Mouse (Mus musculus) hematopoietic stem cell, adult 5-6 weeks (primary cell): ENCODE measurements around the gene Mrps21. TPM values are rescaled to one million over a fixed set of nuclear protein-coding genes. Genes with fewer than 3 reads are reported as not detected.
"Not testable (repeated sequence)": the region's sequence is repeated elsewhere in the genome, so short reads cannot be mapped to it uniquely, and the experiment has no call there.

Source experiments
- ATAC-seq, 2 experiments: fragments of 125-278 bp in 1 of 2; replicated peaks in 1 of 2; 2 replicates each; pipeline ENCODE4 v1.8.0; 2016 to 2017; ENCODE audit warnings: inconsistent platforms in 2 of 2, mild to moderate bottlenecking in 2 of 2, moderate number of reproducible peaks in 2 of 2, low read depth in 1 of 2, moderate TSS enrichment in 1 of 2; ENCODE audit not compliant: low FRiP score in 2 of 2, poor library complexity in 2 of 2, severe bottlenecking in 2 of 2, insufficient read depth in 1 of 2, low TSS enrichment in 1 of 2
- total RNA-seq: library from RNA; stranded (forward); fragments of 172-1452, 232-1000 nt; gene quantifications from 2 replicates; pipeline ENCODE4 v1.2.3, GENCODE M21; 2017

Mrps21 gene
- total RNA-seq, result 215 and 264 TPM in 2 replicates

DNA sequence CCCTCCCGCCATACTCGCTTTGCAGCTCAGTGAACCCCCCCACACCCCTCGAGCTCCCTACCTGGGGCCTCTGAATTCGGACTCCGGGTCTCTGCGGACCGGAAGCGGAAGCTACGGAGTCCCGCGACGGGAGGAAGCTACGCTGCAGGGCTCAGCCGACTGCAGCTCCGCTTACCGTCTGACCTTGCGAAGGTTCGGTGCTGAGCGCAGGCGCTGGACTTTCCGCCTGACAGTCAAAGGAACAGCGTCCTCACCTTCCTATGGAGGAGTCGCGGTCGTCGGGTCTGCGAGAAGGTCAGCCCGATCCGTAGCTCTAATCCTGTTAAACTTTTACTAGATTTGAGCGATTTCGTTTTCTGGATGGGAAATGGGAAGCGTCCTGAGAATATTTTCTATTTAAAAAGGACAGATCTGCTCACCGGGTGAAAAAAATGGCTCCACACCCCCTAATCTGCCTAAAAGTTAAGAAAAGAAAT, at the start of gene Mrps21:
TSS of gene Mrps21 (minus strand) at position 128 of the 476 bp plus-strand sequence.
- peak; percentile 90 to 97 for ATAC-seq

DNA sequence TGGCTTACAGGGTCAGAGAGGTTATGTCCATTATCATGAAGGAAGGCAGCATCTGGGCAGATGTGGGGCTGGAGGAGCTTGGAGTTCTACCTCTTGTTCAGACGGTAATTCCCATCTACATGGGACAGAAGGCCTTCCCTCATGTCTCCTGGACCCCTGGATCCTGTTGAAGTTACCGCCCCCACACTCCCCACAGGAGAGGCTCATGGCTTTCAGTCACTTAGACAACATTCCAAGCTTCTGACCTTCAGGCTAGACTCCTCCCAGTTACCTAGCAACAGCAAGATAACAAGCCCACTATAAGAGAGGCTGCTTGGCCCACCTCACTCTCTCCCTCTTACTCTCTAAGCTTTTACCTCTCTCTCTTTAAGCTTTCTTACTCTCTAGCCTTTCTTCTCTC, 49.2 kb upstream of the Mrps21 start:
- ATAC-seq, result not testable (repeated sequence)

DNA sequence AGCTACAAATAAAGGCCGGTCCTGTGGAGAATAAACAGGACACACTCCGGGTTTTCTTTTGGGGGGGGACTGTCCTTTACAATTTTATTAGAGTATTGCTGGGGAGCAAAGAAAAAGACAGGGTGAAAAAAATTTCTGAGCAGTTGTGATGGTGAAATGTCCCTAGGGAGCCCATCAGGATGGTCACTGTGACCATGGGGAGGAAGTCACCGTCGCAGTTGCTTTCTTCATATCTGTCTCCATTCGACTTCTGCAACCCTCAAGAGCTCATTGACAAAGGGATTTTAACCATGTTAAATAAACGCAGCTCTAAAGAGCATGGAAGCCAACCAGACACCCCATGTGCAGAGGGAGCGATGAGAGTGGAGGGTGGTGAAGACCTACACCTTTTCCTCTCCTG, 45.4 kb upstream of the Mrps21 start:
- peak in 1 of 2 experiments; percentile 51; a peak in 1 of 4 replicates for ATAC-seq

DNA sequence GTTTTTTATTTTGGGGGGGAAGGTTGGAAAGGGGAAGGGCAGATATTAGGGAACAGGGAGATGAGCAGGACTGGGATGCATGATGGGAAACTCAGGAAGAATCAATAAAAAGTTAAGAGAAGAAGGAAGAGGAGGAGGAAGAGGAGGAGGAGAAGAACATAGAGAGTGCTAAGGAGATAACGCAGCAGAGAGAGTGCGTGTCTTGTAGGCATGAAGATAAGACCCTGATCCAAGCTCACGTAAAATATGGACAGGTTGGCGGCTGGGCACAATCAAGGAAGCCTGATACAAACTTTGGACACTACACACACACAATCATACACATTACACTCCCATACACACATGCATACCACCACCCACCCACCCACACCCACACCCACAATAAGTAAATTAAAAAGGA, 43.4 kb upstream of the Mrps21 start:
- no peak for ATAC-seq

DNA sequence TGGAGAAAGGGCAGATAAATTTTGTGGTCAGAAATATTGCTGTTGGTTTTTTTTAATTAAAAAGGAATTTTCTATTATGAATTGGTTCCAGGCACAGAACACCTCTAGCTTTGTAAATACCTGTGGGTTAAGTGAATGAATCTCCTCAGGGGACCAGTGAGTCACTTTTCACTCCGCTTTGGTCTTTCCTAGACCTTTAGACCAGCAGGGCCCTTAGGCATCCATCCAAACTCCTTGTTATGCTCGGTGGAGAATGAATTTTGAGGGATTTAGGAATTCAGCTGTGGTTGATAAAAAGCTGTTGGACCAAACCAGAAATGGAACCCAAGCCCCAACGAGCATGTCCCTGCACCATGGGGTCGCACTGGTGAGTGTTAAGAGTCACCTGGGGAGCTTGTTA, 36.3 kb upstream of the Mrps21 start:
- ATAC-seq, result no peak

DNA sequence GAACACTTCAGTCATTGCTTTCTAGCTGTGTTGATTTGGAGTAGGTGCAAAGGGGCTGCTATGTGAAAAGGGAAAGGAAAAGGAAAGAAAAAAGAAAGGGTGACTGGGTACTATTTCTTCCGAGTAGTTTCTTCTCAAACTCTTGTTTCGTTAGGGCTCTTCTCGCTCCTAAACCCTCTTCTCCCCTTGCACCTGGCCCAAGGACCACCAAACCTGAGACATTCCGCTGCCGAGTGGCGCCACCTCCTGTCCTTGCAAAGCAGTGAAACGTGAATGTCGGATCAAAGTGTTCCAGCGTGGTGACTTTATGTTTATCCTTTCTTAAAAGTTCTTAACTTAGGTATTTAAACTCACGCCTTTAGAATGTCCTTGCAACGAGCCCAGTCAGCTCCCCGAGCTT, 35.5 kb upstream of the Mrps21 start:
- peak; percentile 58 to 61; a peak in 2 of 4 replicates for ATAC-seq

DNA sequence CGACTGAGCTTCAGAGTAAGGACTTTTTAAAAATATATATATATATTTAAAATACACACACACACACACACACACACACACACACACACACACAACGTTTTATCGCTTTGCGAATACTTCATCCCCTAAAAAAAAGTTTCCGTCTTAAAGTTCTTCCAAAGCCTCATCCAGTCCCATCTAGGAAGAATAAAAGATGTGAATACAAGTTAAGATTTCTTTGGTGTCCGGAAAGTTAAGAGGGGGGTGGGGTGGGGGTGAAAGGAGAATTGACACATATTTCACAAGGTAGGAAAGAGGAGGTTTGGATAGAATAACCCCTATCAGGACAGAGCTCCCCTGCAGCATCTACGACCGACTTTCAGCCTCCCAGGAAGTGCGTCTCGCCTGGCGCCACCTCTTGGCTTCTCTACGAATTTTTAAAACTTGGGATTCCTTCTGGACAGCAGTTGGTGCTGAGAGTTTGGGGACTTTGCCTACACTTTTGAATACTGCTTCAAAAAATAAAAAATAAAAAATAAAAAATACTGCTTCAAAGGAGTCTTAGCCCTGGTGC, 34.7 kb upstream of the Mrps21 start:
- ATAC-seq, result no peak

DNA sequence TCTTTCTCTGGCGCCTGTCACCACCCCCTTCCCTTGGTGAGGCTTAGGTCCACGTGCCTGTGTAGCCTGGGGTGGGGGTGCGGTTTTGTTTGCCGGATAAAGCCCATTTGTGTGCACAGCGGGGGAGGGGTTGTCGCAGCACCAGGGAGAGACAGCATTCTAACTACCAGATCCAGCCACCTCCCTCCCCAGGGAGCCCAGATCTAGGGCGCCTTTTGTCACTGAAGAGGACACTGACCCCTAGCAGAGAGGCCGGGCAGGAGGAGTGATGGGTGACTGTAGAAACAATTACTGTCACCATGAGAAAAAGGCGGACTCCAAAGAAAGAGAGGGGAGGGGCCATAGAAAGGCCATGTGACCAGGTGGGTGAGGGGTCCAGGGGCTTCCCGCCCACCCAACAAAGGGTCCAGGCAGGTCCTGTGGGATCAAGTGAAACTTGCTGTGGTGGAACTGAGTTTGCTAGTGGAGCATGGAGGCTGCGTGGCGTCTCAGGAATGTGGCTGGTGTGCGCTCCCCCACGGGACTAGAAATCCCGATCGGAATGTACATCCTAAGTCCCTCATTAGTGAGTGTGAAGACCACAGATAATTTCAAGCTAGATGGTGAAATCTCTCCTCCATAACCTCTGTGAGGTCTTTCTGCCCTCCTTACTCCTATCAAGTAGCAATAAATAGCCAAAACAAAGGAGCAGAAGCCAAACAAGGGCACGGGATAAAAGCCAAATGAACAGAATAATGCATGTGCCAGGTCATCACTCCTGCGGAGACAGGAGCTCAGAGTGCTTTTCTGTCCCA, 34.0 kb upstream of the Mrps21 start:
- peak; percentile 9 to 18; a peak in 2 of 4 replicates for ATAC-seq

DNA sequence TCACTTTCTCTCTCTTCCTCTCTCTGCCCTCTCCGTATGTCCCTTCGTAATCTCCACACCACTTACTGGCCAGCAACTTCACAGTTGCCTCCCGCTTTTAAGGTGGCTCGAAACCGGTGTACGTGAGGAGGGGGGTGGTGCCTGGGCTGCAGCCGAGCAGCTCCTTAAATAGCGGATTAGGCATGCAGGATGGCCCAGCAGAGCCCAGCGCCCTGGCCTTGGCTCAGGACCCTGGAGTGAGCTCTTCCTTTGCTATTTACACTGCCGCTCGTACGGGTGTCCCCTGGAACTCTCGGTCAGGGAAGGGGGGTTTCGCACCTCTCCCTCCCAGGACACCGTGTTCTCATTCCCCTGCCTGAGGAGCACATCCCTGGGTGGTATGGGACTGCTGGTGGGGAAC, 33.2 kb upstream of the Mrps21 start, which contains the start of gene Car14:
TSS of gene Car14 (minus strand) at position 124 of the 400 bp plus-strand sequence.
- ATAC-seq, result 0 out of 4 replicates have a peak, but pooled peaks of 1 of the 2 experiments have one; percentile 8

DNA sequence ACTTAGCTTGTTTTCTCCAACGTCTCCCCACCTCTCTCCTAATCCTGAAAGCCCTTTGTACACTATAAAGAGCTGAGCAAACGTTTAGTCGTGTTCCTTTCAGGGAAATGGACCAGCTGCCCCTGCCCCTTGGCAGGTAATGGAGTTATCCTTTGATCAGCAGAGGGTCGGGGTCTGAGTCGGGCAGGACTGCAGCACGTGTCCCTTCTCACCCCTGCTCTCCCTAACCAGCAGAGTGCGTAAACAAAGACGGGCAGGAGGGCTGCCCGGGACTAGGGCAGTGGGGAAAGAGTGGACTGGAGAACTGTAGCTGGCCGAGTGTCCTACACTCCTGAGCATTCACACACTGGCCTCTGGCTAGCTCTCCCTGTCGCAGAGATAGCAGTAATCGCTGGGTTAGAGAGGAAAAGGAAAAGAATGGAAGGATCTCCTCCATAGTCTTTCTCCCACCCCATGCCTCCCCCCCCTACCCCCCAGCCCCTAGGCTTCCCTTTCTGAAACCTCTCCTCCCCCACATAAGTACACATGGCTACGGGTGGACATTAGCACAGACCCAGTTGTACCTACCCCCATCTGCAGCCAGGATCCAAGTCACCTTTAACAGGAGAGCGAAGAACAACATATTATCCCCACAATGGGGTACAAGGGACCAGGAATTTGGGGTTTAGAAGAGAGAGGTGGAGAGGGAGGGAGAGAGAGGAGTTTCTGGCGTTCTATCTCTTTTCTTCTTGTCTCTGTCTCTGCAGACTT, 32.6 kb upstream of the Mrps21 start:
- no peak for ATAC-seq

DNA sequence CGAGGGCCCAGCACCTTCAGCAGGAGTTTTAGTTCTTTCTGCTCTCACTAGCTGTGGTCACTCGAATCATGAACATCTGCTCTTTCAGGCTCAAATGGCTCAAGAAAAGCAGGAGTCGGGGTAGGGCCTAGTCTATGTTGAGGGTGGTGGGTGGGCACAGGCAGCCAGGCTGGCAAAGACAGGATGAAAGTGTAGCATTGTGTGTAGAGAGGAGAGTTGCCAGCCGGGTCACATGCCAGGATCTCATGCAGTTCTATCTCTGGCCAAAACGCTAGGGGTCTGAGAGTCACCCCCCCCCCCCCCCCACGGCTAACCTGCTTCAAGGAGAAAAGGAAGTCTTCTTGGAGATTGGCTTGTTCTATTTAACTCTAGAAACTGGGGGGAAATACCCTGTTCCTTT, 31.3 kb upstream of the Mrps21 start:
- ATAC-seq, result no peak

DNA sequence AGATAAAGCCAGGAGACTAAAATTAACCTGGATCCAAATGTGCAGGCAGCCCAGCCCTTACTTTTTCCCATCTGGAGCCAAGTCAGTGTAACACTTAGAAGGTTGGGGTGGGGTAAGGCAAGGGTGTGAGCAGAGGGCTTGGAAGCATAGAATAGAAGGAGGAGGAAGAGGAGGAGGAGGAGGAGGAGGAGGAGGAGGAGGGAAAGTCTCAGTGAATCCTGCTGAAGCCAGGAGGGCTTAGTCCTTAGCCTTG, 31.0 kb upstream of the Mrps21 start:
- ATAC-seq, result no peak

DNA sequence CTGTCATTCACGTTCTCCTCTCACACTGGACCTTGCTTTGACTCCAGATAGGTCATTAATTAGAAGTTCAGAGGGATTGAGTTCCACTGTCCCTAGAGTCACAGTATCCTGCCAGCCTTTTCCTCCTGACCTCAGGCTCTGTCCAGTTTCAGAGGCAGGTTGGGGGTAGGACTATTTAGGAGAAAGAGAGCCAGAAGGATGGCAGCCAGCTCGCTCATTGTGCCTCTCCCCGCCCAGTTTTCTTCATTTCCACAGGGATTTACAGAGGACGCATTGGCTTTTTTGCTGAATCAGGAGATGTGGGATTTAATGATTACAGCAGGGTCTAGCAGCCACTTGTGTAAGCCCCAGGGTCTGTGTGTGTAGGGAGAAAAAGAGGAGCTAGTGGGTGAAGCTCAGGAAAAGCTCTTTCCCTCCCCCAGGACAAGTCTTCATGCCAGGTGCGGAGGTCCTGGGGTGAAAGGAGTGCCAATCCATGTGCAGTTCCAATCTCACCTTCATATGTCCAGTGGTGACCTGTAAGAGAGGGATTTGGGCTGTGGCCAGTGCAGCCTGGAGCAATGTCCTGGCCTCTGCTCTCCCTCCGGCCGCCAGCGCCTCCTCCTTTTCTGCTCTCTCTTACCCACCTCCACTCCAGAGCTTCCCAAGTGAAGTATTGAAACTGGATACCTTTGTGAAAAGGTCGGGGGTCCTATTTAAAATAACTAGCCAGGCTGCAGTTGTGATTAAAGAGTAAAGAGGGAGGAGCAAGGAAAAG, 30.5 kb upstream of the Mrps21 start:
- no peak for ATAC-seq

DNA sequence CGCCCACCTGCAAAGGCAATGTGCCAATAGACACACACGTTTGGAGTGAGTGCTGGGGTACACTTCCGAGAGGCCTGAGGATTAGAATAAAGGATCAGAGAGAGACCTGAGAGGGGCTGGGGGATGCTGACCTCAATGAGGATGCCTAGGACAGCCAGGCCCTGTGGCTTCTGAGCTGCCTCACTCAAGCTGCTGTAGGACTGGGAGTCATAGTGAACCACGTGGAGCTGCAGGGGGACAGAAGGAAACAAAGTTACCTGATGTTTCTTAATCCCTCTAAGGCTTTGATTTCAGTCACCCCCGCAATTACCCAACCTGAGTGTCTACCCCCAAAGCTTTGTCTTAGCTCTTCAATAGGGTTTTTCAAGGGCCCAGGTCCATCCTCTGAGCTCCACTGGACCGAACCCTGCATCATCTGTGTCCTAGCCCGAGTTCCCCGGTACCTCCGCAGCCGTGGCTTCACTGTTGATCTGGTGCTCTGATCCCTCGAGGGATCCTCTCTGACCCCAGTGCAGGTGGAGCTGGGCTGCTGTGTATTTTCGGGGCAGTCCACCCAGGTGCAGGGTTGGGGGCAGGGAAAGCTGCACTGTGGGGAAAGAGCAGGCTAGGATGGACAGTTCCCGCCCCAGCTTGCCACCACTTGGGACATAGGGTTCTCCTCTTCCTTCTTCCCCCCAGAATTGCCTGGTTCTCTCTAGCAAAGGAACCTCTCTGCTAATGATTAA, 28.6 kb upstream of the Mrps21 start:
- no peak for ATAC-seq

DNA sequence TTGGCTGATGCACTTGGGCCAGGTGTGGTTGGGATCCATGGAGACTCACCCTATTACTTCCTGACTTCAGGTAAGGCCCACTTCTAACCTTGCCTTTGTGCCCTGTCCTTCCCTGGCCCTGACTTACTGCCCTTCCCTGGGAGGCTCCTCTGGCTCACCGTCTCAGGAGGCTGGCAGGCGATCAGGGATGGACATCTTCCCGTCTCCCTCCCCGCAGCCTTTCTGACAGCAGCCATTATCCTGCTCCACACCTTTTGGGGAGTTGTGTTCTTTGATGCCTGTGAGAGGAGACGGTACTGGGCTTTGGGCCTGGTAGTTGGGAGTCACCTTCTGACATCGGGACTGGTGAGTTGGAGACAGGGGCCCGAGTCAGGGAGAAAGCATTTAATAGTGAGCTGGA, 24.2 kb upstream of the Mrps21 start:
- not testable (repeated sequence) for ATAC-seq

DNA sequence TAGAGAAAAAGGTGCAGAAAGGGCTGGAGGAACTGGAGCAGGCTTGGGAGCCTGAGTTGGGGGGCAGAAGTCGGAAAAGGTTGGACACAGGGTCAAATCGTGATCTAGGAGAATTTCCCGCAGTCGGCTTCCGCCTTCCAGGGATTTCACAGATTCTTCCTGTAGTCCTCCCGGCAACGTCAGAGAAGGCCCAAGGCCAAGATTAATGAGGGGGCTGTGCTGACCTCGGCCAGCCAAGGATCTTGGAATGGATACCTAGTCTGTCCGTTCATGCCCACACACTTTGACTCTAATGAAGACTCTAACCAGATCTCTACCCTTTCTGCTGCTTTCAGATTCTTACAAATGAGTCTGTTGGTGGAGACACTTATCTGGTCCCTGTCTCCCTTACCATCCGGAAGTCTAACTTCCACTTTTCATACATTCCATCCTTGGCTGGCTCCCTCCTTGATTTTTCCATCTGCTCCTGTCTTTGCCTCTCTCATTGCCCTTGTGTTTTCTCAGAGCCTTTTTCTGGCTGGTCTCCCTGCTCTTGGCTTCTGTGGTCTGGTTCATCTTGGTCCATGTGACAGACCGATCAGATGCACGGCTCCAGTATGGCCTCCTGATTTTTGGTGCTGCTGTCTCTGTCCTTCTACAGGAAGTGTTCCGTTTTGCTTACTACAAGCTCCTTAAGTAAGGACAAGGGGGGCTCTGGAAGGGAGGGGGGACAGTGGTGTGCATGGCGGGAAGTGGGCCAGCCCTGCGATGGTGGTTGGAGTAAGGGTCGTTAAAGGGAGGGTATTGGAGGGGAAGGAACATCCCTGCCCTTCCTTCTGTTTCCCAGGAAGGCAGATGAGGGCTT, 23.2 kb upstream of the Mrps21 start:
- no peak for ATAC-seq
